Mouse (Mus musculus) testis, adult 2 months (tissue): ENCODE data around the gene 1700092M07Rik.

Experiments used
- CTCF ChIP-seq: fragments of 200-500 bp; IDR thresholded peaks from 2 replicates; pipeline ENCODE4 v1.5.1; 2012; ENCODE audit warnings: low read depth, mild to moderate bottlenecking, inconsistent platforms, low read length, moderate library complexity; ENCODE audit not compliant: control insufficient read depth, insufficient read depth, insufficient replicate concordance
- POLR2A ChIP-seq: fragments of 200-500 bp; IDR thresholded peaks from 2 replicates; pipeline ENCODE4 v1.6.1; 2012; ENCODE audit warnings: low read depth, mild to moderate bottlenecking, inconsistent platforms, low read length, moderate library complexity; ENCODE audit not compliant: control insufficient read depth

DNA sequence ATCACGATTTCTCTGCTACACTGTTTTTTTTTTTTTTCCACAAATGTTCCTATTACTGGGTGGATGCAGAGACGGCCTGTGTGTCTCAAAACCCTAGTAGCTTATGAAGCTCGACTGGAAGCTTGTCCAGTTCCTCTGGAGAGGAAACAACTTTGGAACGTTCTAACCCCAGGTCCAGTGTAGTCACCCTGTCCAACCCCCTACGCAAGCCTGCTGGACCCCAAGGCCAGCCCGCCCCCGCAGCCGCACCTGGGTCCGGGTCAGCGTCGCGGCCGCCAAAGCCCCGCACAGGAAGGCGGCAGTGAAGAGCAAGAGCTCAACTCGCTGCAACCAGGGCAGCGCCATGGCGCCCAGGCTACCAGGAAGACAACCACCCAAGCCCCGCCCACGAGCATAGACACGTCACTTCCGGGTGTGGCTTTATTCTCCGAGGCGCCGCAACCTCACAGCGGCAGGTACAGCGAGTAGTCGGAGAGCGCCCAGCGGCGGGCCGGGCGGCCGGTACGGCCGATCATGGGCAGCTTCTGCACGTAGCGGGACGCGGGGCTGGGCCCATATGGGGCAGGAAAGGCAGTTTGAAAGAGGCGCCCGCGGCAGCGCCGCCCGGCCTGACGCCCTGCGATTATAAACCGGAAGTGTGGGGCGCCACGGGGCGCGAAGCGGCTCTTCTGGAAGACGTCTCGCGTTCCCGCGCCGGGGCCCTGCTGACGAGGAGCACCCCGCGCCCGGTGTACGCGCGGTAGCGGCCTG, 33.7 kb downstream of the 1700092M07Rik start, which contains the start of gene Tmem179b:
- TF ChIP-seq POLR2A (peak; percentile 94), CTCF (no peak)
